Mouse (Mus musculus) kidney, adult 2 months (tissue): ENCODE results near the gene Macrod2. TPM values are rescaled to one million over a fixed set of nuclear protein-coding genes. Genes with fewer than 3 reads are reported as not detected.

Experiments
- DNase-seq: peaks from one replicate; pipeline ENCODE4 v3.0.0; 2021
- H3K27ac ChIP-seq: fragments of 200-500 bp; 2 replicates; pipeline ENCODE4 v1.5.1; 2012; ENCODE audit warnings: low read depth, low read length, control low read depth, inconsistent platforms; ENCODE audit not compliant: insufficient read depth
- H3K27me3 ChIP-seq: fragments of 200-500 bp; replicated peaks from 2 replicates; pipeline ENCODE4 v1.6.1; 2012; ENCODE audit warnings: mild to moderate bottlenecking, moderate library complexity, low read length, inconsistent platforms; ENCODE audit not compliant: control insufficient read depth, insufficient read depth
- H3K36me3 ChIP-seq: fragments of 200-500 bp; 2 replicates; pipeline ENCODE4 v1.6.1; 2012; ENCODE audit warnings: mild to moderate bottlenecking, moderate library complexity, low read length, inconsistent platforms; ENCODE audit not compliant: control insufficient read depth, insufficient read depth
- H3K4me1 ChIP-seq: fragments of 200-500 bp; 2 replicates; pipeline ENCODE4 v1.6.1; 2011; ENCODE audit warnings: low read length; ENCODE audit not compliant: control insufficient read depth, insufficient read depth
- H3K4me3 ChIP-seq: fragments of 200-500 bp; 2 replicates; pipeline ENCODE4 v1.5.1; 2011; ENCODE audit warnings: mild to moderate bottlenecking, low read depth, low read length, control low read depth; ENCODE audit not compliant: insufficient read depth
- CTCF ChIP-seq: fragments of 200-500 bp; conservative IDR thresholded peaks from 2 replicates; pipeline ENCODE4 v1.5.1; 2011; ENCODE audit warnings: low read depth, mild to moderate bottlenecking, control low read depth, low read length, moderate library complexity, mixed read lengths; ENCODE audit not compliant: insufficient read depth, insufficient read length
- POLR2A ChIP-seq: fragments of 200-500 bp; IDR thresholded peaks from one replicate; pipeline ENCODE4 v1.6.1; 2011; ENCODE audit warnings: low read depth, low read length, control low read depth
- WGBS: fragments of 180-500 bp; shearing (Covaris S2); methylation state at CpG from one replicate; pipeline ENCODE4 v1.1.7; 2018; 5-methylcytosine and 5-hydroxymethylcytosine counted together
- polyA plus RNA-seq: library from polyadenylated mRNA; depleted of rRNA; stranded (reverse); fragments of >200 nt; gene quantifications from 2 replicates; pipeline ENCODE4 v1.2.3, GENCODE M21; 2012

The Macrod2 gene
- polyA plus RNA-seq, 1 experiment = 9.8 TPM

DNA sequence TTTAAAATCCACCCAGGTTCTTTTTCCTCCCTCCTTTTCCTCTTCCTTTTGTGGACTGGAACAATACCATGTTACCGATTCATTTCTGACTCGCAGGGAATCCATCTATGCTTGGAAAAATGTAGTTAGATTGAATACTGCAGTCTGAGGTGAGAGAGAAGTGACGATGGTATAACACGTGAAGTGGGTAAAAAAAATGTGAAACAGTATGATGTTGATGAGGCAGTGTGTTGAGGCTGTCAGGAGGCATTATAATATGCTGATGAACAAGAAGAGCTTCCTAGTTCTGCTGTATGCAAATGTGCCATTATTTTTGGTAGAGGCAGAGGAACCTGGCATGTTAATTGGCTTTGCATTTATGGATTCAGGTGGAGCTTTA lies 662.3 kb downstream of the Macrod2 start:
- no peak for DNase-seq
- TF ChIP-seq POLR2A = no peak
- TF ChIP-seq CTCF = no peak
- Histone ChIP-seq H3K27me3 (no peaks in the 10 kb centered on the region), H3K4me3 (no peak overlapping the region), H3K27ac (no peak overlapping the region), H3K4me1 (no peaks in the 10 kb centered on the region), H3K36me3 (no peaks in the 10 kb centered on the region)
- WGBS = 76% methylated on average over 4 of the region's 4 CpGs

DNA sequence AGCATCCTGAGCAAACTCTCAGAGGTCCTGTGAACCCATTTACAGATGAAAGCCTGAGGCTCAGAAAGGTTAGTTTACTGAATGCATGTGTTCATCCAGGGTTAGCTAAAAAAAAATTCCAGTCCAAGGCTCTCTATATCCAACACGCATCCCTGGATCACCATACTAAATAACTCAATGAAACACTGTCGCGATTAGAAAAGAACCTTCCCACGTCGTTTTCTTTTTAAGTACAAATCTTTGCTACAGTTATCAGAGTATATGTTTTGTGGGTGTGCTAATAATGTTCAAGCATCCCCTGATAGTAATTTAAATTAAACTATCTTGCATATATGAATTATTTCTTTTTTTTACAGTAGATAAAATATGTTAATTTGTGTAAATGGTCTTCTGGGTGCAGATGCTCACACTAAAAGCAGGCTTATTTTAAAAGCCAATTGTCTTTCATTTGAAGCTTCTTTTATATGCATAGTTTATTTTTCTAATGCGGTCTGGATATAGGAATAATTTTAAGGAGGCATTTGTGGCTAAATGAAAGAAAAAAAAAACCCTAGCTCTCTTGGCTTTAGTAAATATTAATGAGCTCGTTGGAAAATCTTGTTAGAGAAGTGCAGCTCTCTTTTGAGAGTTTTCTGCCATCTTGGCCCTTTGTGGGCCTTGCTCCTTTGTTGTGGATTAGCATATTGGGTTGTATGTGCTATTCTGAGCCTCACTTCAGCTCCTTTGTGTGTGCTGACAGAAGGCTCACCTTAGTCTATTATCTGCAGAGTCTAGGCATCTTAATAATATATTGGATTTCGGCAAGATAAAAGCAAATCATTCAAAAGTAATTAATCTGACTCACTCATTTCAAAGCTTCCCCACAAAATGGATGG lies 679.1 kb downstream of the Macrod2 start:
- TF ChIP-seq CTCF (no peak), POLR2A (no peak)
- Histone ChIP-seq H3K27me3 (no peaks in the 10 kb centered on the region), H3K4me1 (no peaks in the 10 kb centered on the region), H3K36me3 (no peaks in the 10 kb centered on the region), H3K4me3 (no peak overlapping the region), H3K27ac (no peak overlapping the region)
- WGBS = 89% methylated on average over 8 of the region's 8 CpGs
- no peak for DNase-seq

DNA sequence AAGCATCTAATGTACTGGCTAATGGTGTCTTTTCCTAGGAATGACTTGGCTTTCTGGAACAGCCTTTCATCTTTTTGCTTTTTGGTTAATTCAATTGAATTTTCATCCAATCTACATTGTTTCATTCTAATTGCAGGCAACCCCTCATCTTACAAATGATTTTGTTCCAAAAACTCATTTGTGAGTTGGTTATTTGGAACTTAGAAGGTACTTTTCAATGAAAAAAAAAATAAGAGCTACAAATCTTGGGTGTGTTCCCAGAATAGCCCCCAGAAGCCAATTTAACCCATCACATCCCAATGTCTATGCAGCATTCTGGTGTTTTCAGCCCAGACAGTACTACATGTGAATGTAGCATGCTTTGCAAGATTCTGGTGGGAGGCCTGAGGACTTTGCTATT lies 683.1 kb downstream of the Macrod2 start:
- no peak for DNase-seq
- H3K4me1 ChIP-seq = no peaks in the 10 kb centered on the region
- TF ChIP-seq CTCF (no peak), POLR2A (no peak)
- no peaks in the 10 kb centered on the region for H3K36me3 ChIP-seq
- no peaks in the 10 kb centered on the region for H3K27me3 ChIP-seq
- H3K4me3 ChIP-seq = no peak overlapping the region
- no peak overlapping the region for H3K27ac ChIP-seq

DNA sequence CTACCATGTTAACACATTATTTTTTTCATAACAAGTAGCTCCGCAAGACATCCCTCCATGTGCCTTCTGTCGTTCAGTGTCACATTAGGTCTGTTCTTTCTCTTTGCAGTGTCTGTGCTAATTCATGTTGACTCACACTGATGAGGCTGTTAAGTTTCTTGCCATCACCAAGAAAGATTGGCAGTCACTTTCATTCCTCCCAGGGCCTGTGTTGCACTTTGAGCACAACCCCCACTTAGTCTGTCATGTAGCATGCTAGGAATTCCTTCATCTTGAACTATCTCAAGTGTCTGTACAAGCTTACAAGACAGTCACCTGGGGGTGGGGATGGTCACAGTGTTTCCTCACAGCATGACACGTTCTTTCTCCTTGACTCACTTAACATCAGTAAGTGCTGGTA lies 696.2 kb downstream of the Macrod2 start:
- Histone ChIP-seq H3K4me3 (no peak overlapping the region), H3K4me1 (no peaks in the 10 kb centered on the region), H3K36me3 (no peaks in the 10 kb centered on the region), H3K27ac (no peak overlapping the region), H3K27me3 (no peaks in the 10 kb centered on the region)
- TF ChIP-seq CTCF = no peak
- TF ChIP-seq POLR2A = no peak
- DNase-seq = no peak
- WGBS = 90% methylated on average over 3 of the region's 3 CpGs

DNA sequence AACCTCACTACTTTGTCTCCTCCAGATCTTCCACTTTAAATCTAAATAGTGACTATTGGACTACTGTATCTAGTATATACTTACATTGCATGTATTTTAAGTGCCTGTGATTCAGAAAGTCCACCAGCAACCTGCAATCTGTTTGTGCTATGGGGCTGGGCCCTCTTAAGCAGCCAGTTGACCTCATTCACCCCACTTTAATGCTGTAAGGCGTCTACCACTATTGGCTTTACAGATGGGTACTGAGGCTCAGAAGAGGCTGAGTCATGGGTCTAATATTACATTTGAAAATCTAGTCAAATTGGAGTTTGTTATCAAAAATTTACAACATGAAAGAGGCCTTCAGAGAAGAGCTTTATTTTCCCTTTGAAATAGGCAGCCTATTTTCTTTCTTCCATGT lies 722.5 kb downstream of the Macrod2 start:
- H3K27me3 ChIP-seq = no peaks in the 10 kb centered on the region
- whole genome bisulfite sequencing = 73% methylated on average over 1 of the region's 1 CpGs
- TF ChIP-seq CTCF (no peak), POLR2A (no peak)
- no peak for DNase-seq
- no peak overlapping the region for H3K4me3 ChIP-seq
- H3K4me1 ChIP-seq = no peaks in the 10 kb centered on the region
- no peaks in the 10 kb centered on the region for H3K36me3 ChIP-seq
- H3K27ac ChIP-seq = no peak overlapping the region

DNA sequence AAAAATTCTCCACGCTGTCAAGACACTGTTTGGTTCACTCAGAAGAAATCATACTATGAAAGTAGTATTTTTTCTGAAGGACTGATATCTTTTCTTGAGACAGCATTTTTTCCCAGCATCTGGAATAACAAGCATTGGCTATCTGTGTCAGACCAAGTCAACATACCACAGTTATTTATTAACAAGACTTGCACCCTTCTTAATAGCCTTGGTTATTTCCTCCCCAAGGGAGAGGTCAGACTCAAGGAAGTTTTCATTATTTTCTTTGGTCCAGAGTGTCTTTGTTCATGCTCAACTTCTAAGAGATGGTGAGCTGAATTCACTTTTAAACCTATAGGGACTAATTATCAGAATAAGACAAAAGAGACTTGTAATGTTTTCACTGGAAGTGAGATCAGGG lies 728.8 kb downstream of the Macrod2 start:
- H3K27me3 ChIP-seq = no peaks in the 10 kb centered on the region

DNA sequence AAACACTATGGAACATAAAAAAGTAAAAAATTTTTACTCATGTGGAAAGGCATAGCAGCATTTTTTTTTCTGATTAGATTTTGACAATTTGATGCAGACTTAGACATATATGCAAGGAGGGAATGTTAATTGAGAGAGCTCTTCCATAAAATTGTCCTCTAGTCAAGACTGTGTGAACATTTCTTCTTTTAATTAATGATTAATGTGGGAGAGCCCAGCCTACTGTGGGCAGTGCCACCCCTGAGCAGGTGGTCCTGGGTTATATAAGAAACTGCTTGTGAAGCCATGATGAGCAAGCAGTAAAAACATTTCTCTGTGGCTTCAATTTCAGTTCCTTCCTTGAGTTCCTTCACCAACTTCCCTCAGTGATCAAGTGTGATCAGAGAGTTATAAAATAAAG lies 730.5 kb downstream of the Macrod2 start:
- no peaks in the 10 kb centered on the region for H3K27me3 ChIP-seq
- H3K4me3 ChIP-seq = no peak overlapping the region
- H3K27ac ChIP-seq = no peak overlapping the region
- no peak for DNase-seq
- no peaks in the 10 kb centered on the region for H3K4me1 ChIP-seq
- no peak for TF ChIP-seq POLR2A
- no peak for TF ChIP-seq CTCF
- no peaks in the 10 kb centered on the region for H3K36me3 ChIP-seq

More for the DNA sequence above, 728.8 kb downstream of the Macrod2 start:
- peak; percentile 6 for DNase-seq
- H3K27ac ChIP-seq = no peak overlapping the region
- H3K4me3 ChIP-seq = no peak overlapping the region
- no peak for TF ChIP-seq POLR2A
- TF ChIP-seq CTCF = no peak
- WGBS = 72% methylated on average over 1 of the region's 1 CpGs
- no peaks in the 10 kb centered on the region for H3K36me3 ChIP-seq
- no peaks in the 10 kb centered on the region for H3K4me1 ChIP-seq

DNA sequence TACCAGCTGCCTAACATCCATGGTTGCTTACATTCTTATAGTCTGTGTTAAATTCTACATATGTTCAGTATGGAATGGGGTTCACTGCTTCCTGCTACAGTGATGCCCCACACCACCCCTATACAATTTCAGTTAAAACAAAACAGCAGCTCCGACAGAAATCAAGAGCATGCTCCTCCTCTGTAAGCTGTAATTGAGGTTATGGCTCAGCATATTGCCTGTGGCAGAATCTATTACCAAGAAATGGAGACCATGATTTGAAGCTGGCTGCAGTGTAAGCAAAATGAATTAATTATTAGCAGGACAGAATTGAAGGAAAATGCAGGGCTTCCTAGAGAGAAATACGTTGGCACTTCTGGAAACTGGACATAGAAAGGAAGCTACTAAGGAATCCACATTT lies 747.2 kb downstream of the Macrod2 start:
- no peak overlapping the region for H3K4me3 ChIP-seq
- no peaks in the 10 kb centered on the region for H3K36me3 ChIP-seq
- no peaks in the 10 kb centered on the region for H3K27me3 ChIP-seq
- WGBS = 25% methylated on average over 2 of the region's 2 CpGs
- no peak overlapping the region for H3K27ac ChIP-seq
- no peaks in the 10 kb centered on the region for H3K4me1 ChIP-seq
- TF ChIP-seq CTCF (no peak), POLR2A (no peak)
- DNase-seq = no peak
